23 mouse cellular contexts compared by ENCODE assay signal in genomic region chr7:49542135-49542534, GRCm38 (mm10).
"Had no signal": no experiment of that assay in that cellular context is flagged by ENCODE, and none has a peak within 500 bp of the region (broad histone marks: within the 10 kb centered on the region; RNA-seq: fewer than 3 reads in every experiment).

No protein-coding gene starts in this region.

- H3K4me3 ChIP-seq: layer of hippocampus, adult 2 months; limb, embryonic 10.5 days; limb, embryonic 13.5 days; liver, embryonic 12.5 days; liver, embryonic 15.5 days; midbrain, embryonic 12.5 days; midbrain, embryonic 15.5 days; neural tube, embryonic 12.5 days; neural tube, embryonic 15.5 days had no signal

- H3K9ac ChIP-seq: limb, embryonic 13.5 days; liver, embryonic 12.5 days; liver, embryonic 15.5 days; midbrain, embryonic 12.5 days; midbrain, embryonic 15.5 days; neural tube, embryonic 12.5 days; neural tube, embryonic 15.5 days had no signal

- H3K36me3 ChIP-seq: liver, embryonic 12.5 days; midbrain, embryonic 12.5 days; midbrain, embryonic 15.5 days had no signal

- H3K27me3 ChIP-seq: limb, embryonic 13.5 days; liver, embryonic 12.5 days; liver, embryonic 15.5 days; midbrain, embryonic 12.5 days; midbrain, embryonic 15.5 days; neural tube, embryonic 12.5 days; neural tube, embryonic 15.5 days had no signal

- H3K4me1 ChIP-seq: liver, embryonic 15.5 days had no signal

- DNase-seq: kidney, adult 2 months; kidney, postnatal 25 days; layer of hippocampus, adult 9-11 months; liver; lung, postnatal 10 days; right cerebral cortex, adult 18-20 months; right cerebral cortex, postnatal 14 days; right cerebral cortex, postnatal 4 days; thymus, adult 2 months; thymus, postnatal 14 days; thymus, postnatal 4 days had no signal

- H3K27ac ChIP-seq: kidney, postnatal 0 days; limb, embryonic 10.5 days; limb, embryonic 13.5 days; liver, embryonic 12.5 days; liver, embryonic 15.5 days; macrophage; midbrain, embryonic 12.5 days; midbrain, embryonic 15.5 days; neural tube, embryonic 12.5 days; neural tube, embryonic 15.5 days; stomach, postnatal 0 days had no signal

- ATAC-seq: liver, embryonic 12.5 days; midbrain, embryonic 15.5 days had no signal

- H3K9me3 ChIP-seq: limb, embryonic 10.5 days; limb, embryonic 13.5 days; liver, embryonic 12.5 days; liver, embryonic 15.5 days; midbrain, embryonic 12.5 days; midbrain, embryonic 15.5 days; neural tube, embryonic 12.5 days; neural tube, embryonic 15.5 days had no signal

- H3K4me2 ChIP-seq: limb, embryonic 13.5 days; liver, embryonic 12.5 days; liver, embryonic 15.5 days; midbrain, embryonic 12.5 days; midbrain, embryonic 15.5 days; neural tube, embryonic 12.5 days; neural tube, embryonic 15.5 days had no signal
